Mouse (Mus musculus) B cell, adult 62 days (primary cell): ENCODE results near the gene Tmsb4x. TPM values are rescaled to one million over a fixed set of nuclear protein-coding genes. Genes with fewer than 3 reads are reported as not detected.

Experiments used
- total RNA-seq: library from RNA; stranded (reverse); gene quantifications from 4 replicates; pipeline ENCODE4 v1.2.4, GENCODE M21; 2023

Tmsb4x gene
- total RNA-seq, result 3,204 to 3,411 TPM (median 3,325 TPM) in 4 replicates

DNA sequence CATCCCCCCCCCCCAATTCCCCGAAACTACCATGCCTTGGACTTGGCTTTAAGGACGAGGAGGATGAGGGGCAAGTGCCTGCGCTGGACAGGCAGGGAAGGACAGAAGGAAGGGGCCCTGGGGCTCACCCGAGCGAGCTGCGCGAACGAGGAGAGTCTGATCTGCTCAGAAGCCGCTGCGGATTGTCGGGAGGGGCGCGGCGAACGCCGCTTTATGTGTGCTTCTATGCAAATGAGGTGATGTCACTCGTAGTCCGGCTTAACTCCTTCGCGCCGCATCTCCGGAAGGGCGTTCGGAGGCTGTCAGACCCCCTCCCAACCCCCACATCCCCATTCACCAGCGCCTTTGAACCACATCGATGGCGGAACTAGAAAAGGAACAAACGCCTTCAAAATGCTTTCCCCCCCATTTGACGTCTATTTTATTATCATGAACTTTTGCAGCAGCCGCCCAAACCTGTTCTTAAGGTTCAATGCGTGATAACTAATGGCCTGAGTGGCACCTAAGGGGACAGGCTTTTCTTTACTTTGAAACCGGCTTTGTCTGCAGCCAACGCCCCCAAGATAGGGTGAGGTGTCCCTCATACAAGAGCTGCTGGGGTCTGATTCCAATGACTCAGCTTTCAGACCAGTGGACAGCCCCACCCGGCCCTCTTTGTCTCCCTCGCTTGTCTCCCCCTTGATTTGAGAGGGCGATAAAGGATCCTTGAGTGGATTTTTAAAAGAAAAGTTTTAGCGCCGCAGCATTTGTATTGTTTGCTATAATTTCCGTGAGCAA is at the start of gene Tmsb4x:
Gene Tmsb4x (minus strand): TSS at position 338 of the 777 bp plus-strand sequence.

Other genes starting within 250 kb of the Tmsb4x start
- not detected in 4 replicates for gene Tlr8, start 55.0 kb upstream of the Tmsb4x start, total RNA-seq
- 34.2 to 43.2 TPM (median 39.4 TPM) in 4 replicates for gene Tlr7, start 121.2 kb upstream of the Tmsb4x start, total RNA-seq
- gene Prps2, start 173.4 kb upstream of the Tmsb4x start, total RNA-seq, result 40.9 to 48.9 TPM (median 42.8 TPM) in 4 replicates